Mouse (Mus musculus) stomach, postnatal 0 days (tissue): ENCODE data around the gene Efcab1. TPM values are rescaled to one million over a fixed set of nuclear protein-coding genes. Genes with fewer than 3 reads are reported as not detected.

Experiments
- ATAC-seq: fragments of 200-750 bp; cut with Nextera tagmentation; 2 replicates; pipeline ENCODE4 v1.8.0; 2017; ENCODE audit not compliant: low FRiP score, low TSS enrichment
- DNase-seq: peaks from one replicate; pipeline ENCODE4 v3.0.0-alpha.2; 2016; ENCODE audit warnings: low spot score
- H3K27ac ChIP-seq: fragments of 300-500 bp; sonication (generic); replicated peaks from 2 replicates; pipeline ENCODE4 v1.5.1; 2014; ENCODE audit warnings: mild to moderate bottlenecking, control low read depth
- H3K27me3 ChIP-seq: fragments of 300-500 bp; sonication (generic); 2 replicates; pipeline ENCODE4 v1.6.1; 2014; ENCODE audit warnings: low read length; ENCODE audit not compliant: control insufficient read depth, insufficient read depth
- H3K36me3 ChIP-seq: fragments of 300-500 bp; sonication (generic); 2 replicates; pipeline ENCODE4 v1.6.1; 2014; ENCODE audit warnings: low read length, mixed read lengths; ENCODE audit not compliant: control insufficient read depth, insufficient read depth
- H3K4me1 ChIP-seq: fragments of 300-500 bp; sonication (generic); replicated peaks from 2 replicates; pipeline ENCODE4 v1.6.1; 2014; ENCODE audit warnings: antibody characterized with exemption; ENCODE audit not compliant: control insufficient read depth, insufficient read depth
- H3K4me2 ChIP-seq: fragments of 300-500 bp; sonication (generic); replicated peaks from 2 replicates; pipeline ENCODE4 v1.6.1; 2014; ENCODE audit warnings: low read depth, mild to moderate bottlenecking, control low read depth, moderate library complexity
- H3K4me3 ChIP-seq: fragments of 300-500 bp; sonication (generic); 2 replicates; pipeline ENCODE4 v1.5.1; 2014; ENCODE audit warnings: low read depth, low read length, control low read depth
- H3K9ac ChIP-seq: fragments of 300-500 bp; sonication (generic); 2 replicates; pipeline ENCODE4 v1.6.1; 2014; ENCODE audit warnings: mild to moderate bottlenecking, low read length, control low read depth, mixed read lengths
- H3K9me3 ChIP-seq: fragments of 300-500 bp; sonication (generic); 2 replicates; pipeline ENCODE4 v1.6.1; 2016; ENCODE audit warnings: low read length; ENCODE audit not compliant: control insufficient read depth
- CTCF ChIP-seq: IDR thresholded peaks from 2 replicates; pipeline ENCODE4 v1.5.1; 2016; ENCODE audit warnings: antibody characterized with exemption, low read depth, mild to moderate bottlenecking, moderate library complexity
- EP300 ChIP-seq: optimal IDR thresholded peaks from 2 replicates; pipeline ENCODE3; 2016; ENCODE audit warnings: antibody characterized with exemption
- WGBS: fragments of 180-500 bp; shearing (Covaris S2); extraction: QIAGEN DNeasy Blood & Tissue Kit; methylation state at CpG from one replicate; pipeline ENCODE4 v1.1.7; 2014; 5-methylcytosine and 5-hydroxymethylcytosine counted together
- polyA plus RNA-seq: library from polyadenylated mRNA; unstranded; fragments of >200 nt; fragmentation: Nextera tagmentation; extraction: Ambion mirVana; gene quantifications from 2 replicates; pipeline ENCODE4 v1.2.1, GENCODE M21; 2015

Gene Efcab1
- polyA plus RNA-seq, 1 experiment from 2014 or later, result 10.4 TPM

DNA sequence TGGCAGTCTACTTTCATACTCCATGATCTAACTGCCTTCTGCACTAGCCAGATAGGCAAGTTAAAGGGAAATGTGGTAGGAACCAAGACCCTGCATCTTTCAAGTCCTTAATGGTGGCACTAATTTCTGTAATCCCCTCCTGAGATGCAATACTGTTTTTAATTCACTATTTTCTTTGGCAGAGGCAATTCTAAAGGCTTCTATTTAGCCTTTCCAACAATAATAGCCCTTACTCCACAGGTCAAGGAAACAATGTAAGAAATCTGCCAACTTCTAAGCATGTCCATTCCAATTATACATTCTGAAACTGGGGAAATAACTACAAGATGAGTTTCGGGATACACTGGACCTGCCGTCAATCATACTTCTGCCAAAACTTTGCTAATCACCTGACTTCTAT lies 72.8 kb downstream of the Efcab1 start:
- Histone ChIP-seq H3K4me1 (no peaks in the 10 kb centered on the region), H3K9me3 (no peaks in the 10 kb centered on the region), H3K27me3 (no peaks in the 10 kb centered on the region), H3K9ac (no peak overlapping the region), H3K4me3 (no peak overlapping the region), H3K27ac (no peak overlapping the region), H3K4me2 (no peak overlapping the region), H3K36me3 (no peaks in the 10 kb centered on the region)
- DNase-seq (no peak), ATAC-seq (no peak)
- TF ChIP-seq EP300 (no peak), CTCF (no peak)
- WGBS, result 85% methylated on average over 2 of the region's 2 CpGs

GRCm38 (mm10) chr16:14989614-14990268 lies 83.3 kb downstream of the Efcab1 start:
- Histone ChIP-seq H3K36me3 (no peaks in the 10 kb centered on the region), H3K4me2 (no peak overlapping the region), H3K4me3 (no peak overlapping the region), H3K27me3 (no peaks in the 10 kb centered on the region), H3K9ac (no peak overlapping the region), H3K4me1 (no peaks in the 10 kb centered on the region), H3K27ac (no peak overlapping the region), H3K9me3 (no peaks in the 10 kb centered on the region)
- no peak for TF ChIP-seq CTCF
- TF ChIP-seq EP300, result no peak
- DNase-seq (no peak), ATAC-seq (no peak)
- WGBS, result 55% methylated on average over 6 of the region's 6 CpGs

- H3K27me3 ChIP-seq, result no peaks in the 10 kb centered on the region
- H3K9ac ChIP-seq, result no peak overlapping the region
- 73% methylated on average over 3 of the region's 3 CpGs for WGBS
- ATAC-seq, result no peak
- DNase-seq, result no peak
- no peak overlapping the region for H3K4me2 ChIP-seq
- H3K4me3 ChIP-seq, result no peak overlapping the region
- no peaks in the 10 kb centered on the region for H3K4me1 ChIP-seq
- no peaks in the 10 kb centered on the region for H3K36me3 ChIP-seq
- TF ChIP-seq CTCF (no peak), EP300 (no peak)
- H3K9me3 ChIP-seq, result no peaks in the 10 kb centered on the region
- H3K27ac ChIP-seq, result no peak overlapping the region
These were observed 84.6 kb downstream of the Efcab1 start for GRCm38 (mm10) chr16:14991001-14991400.

GRCm38 (mm10) chr16:14992461-14993107 lies 86.2 kb downstream of the Efcab1 start:
- H3K27me3 ChIP-seq, result no peaks in the 10 kb centered on the region
- no peak overlapping the region for H3K4me3 ChIP-seq
- DNase-seq, result peak; percentile 14
- TF ChIP-seq EP300 (no peak), CTCF (peak; percentile 31; the same call in 1 of the 2 replicates)
- no peaks in the 10 kb centered on the region for H3K4me1 ChIP-seq
- no peak overlapping the region for H3K4me2 ChIP-seq
- no peaks in the 10 kb centered on the region for H3K36me3 ChIP-seq
- no peak overlapping the region for H3K27ac ChIP-seq
- no peak for ATAC-seq
- H3K9ac ChIP-seq, result no peak overlapping the region
- 47% methylated on average over 3 of the region's 3 CpGs for WGBS
- no peaks in the 10 kb centered on the region for H3K9me3 ChIP-seq

GRCm38 (mm10) chr16:15014724-15015123 lies 108.3 kb downstream of the Efcab1 start:
- no peak overlapping the region for H3K27ac ChIP-seq
- TF ChIP-seq CTCF (no peak), EP300 (no peak)
- no peak overlapping the region for H3K9ac ChIP-seq
- H3K27me3 ChIP-seq, result no peaks in the 10 kb centered on the region
- H3K36me3 ChIP-seq, result no peaks in the 10 kb centered on the region
- no peaks in the 10 kb centered on the region for H3K4me1 ChIP-seq
- H3K4me3 ChIP-seq, result no peak overlapping the region
- no peak for DNase-seq
- ATAC-seq, result no peak
- no peak overlapping the region for H3K4me2 ChIP-seq
- no peaks in the 10 kb centered on the region for H3K9me3 ChIP-seq
- WGBS, result 66% methylated on average over 2 of the region's 2 CpGs
